Mouse (Mus musculus) CD4-positive naive resting alpha-beta T cell, adult 57 days (primary cell): ENCODE results near the gene Cep57. TPM values are rescaled to one million over a fixed set of nuclear protein-coding genes. Genes with fewer than 3 reads are reported as not detected.

Experiments used
- total RNA-seq: library from RNA; stranded (reverse); gene quantifications from one replicate; pipeline ENCODE4 v1.2.4, GENCODE M21; 2023

Cep57 gene
- total RNA-seq: 64.6 TPM

GRCm38 (mm10) chr9:13826832-13827405 is at the start of gene Cep57:
Cep57 (minus strand) TSS chr9:13827107.

GRCm38 (mm10) chr9:13827406-13828086 is 639 bp upstream of the Cep57 start, which contains the start of gene Fam76b:
Fam76b (plus strand) TSS chr9:13827716.

Other genes starting within 250 kb of the Cep57 start
- 52.3 TPM for gene Mtmr2, start 78.7 kb downstream of the Cep57 start, total RNA-seq
- gene Fam76b, start 609 bp upstream of the Cep57 start, total RNA-seq: 61.5 TPM